Mouse (Mus musculus) limb, embryonic 14.5 days (tissue): ENCODE data around the gene Nkx2-2. TPM values are rescaled to one million over a fixed set of nuclear protein-coding genes. Genes with fewer than 3 reads are reported as not detected.

ENCODE experiments used
- ATAC-seq: fragments of 200-750 bp; cut with Nextera tagmentation; 2 replicates; pipeline ENCODE4 v1.8.0; 2017; ENCODE audit warnings: low read depth, moderate number of reproducible peaks, moderate TSS enrichment; ENCODE audit not compliant: low FRiP score
- DNase-seq: peaks from one replicate; pipeline ENCODE4 v3.0.0-alpha.2; 2015; ENCODE audit warnings: low spot score
- H3K27ac ChIP-seq: fragments of 300-500 bp; sonication (generic); replicated peaks from 2 replicates; pipeline ENCODE4 v1.5.1; 2014; ENCODE audit warnings: low read depth, mild to moderate bottlenecking, low read length, moderate library complexity, mixed read lengths
- H3K27me3 ChIP-seq: fragments of 300-500 bp; sonication (generic); 2 replicates; pipeline ENCODE4 v1.6.1; 2014; ENCODE audit warnings: low read length, mixed read lengths; ENCODE audit not compliant: control insufficient read depth, insufficient read depth
- H3K36me3 ChIP-seq: fragments of 300-500 bp; sonication (generic); 2 replicates; pipeline ENCODE4 v1.6.1; 2014; ENCODE audit warnings: mild to moderate bottlenecking, low read length, moderate library complexity, mixed read lengths; ENCODE audit not compliant: control insufficient read depth, insufficient read depth
- H3K4me1 ChIP-seq: fragments of 300-500 bp; sonication (generic); 2 replicates; pipeline ENCODE4 v1.6.1; 2014; ENCODE audit warnings: antibody characterized with exemption, low read length, mixed read lengths; ENCODE audit not compliant: control insufficient read depth, insufficient read depth
- H3K4me2 ChIP-seq: fragments of 300-500 bp; sonication (generic); replicated peaks from 2 replicates; pipeline ENCODE4 v1.6.1; 2014; ENCODE audit warnings: low read depth, mild to moderate bottlenecking, low read length, moderate library complexity; ENCODE audit not compliant: severe bottlenecking
- H3K4me3 ChIP-seq: fragments of 300-500 bp; sonication (generic); replicated peaks from 2 replicates; pipeline ENCODE4 v1.5.1; 2014; ENCODE audit warnings: low read length
- H3K9ac ChIP-seq: fragments of 300-500 bp; sonication (generic); 2 replicates; pipeline ENCODE4 v1.6.1; 2014; ENCODE audit warnings: mild to moderate bottlenecking, low read depth, low read length, moderate library complexity; ENCODE audit not compliant: severe bottlenecking
- H3K9me3 ChIP-seq: fragments of 300-500 bp; sonication (generic); 2 replicates; pipeline ENCODE4 v1.6.1; 2016; ENCODE audit warnings: low read length; ENCODE audit not compliant: control insufficient read depth
- POLR2A ChIP-seq: fragments of 200-500 bp; IDR thresholded peaks from 2 replicates; pipeline ENCODE4 v1.8.0; 2012; ENCODE audit warnings: inconsistent platforms, mild to moderate bottlenecking, moderate library complexity, borderline replicate concordance; ENCODE audit not compliant: insufficient read depth, insufficient read length; ENCODE audit errors: extremely low read depth
- WGBS: fragments of 180-500 bp; shearing (Covaris S2); extraction: QIAGEN DNeasy Blood & Tissue Kit; methylation state at CpG from one replicate; pipeline ENCODE4 v1.1.7; 2014; 5-methylcytosine and 5-hydroxymethylcytosine counted together
- polyA plus RNA-seq, 2 experiments: library from polyadenylated mRNA; depleted of rRNA in 1 of 2; stranded (reverse) in 1 of 2; unstranded in 1 of 2; fragments of >200 nt; fragmentation: Nextera tagmentation in 1 of 2; extraction: Ambion mirVana in 1 of 2; gene quantifications; 2 replicates each; pipeline versions ENCODE4 v1.2.1 to v1.2.3; 2012 to 2014

Nkx2-2 gene
- 0.09 and 0.20 TPM in 2 replicates for polyA plus RNA-seq (2012; rRNA removed)
- 0.22 TPM in 1 of 2 replicates, not detected in the other for polyA plus RNA-seq (2014; fragmentation: Nextera tagmentation; extraction: Ambion mirVana)

GRCm38 (mm10) chr2:147193271-147194255 lies at the start of gene Nkx2-2:
Nkx2-2 (minus strand) TSS chr2:147194243.
- Histone ChIP-seq H3K4me2 (peak within 1 kb of the TSS; percentile 80), H3K36me3 (no peaks in the 10 kb centered on the region), H3K9ac (peak within 1 kb of the TSS; percentile 21; the same call in 1 of the 2 replicates), H3K27ac (no peak within 1 kb of the TSS), H3K4me3 (peak within 1 kb of the TSS; percentile 39), H3K4me1 (peaks cover 9% of the 10 kb centered on the region; the same call in 1 of the 2 replicates), H3K9me3 (no peaks in the 10 kb centered on the region), H3K27me3 (peaks cover 81% of the 10 kb centered on the region)
- ATAC-seq: no peak
- DNase-seq: no peak
- TF ChIP-seq POLR2A: no peak
- WGBS: under 1% methylated on average over 54 of the region's 54 CpGs

- DNase-seq: no peak
- Histone ChIP-seq H3K4me3 (no peak overlapping the region), H3K4me1 (no peaks in the 10 kb centered on the region), H3K36me3 (no peaks in the 10 kb centered on the region), H3K9me3 (no peaks in the 10 kb centered on the region), H3K9ac (no peak overlapping the region), H3K27ac (no peak overlapping the region), H3K27me3 (no peaks in the 10 kb centered on the region), H3K4me2 (no peak overlapping the region)
- no peak for ATAC-seq
- no peak for TF ChIP-seq POLR2A
- WGBS: 88% methylated on average over 25 of the region's 25 CpGs
Measured at GRCm38 (mm10) chr2:147235707-147236290, 41.8 kb upstream of the Nkx2-2 start.

- Histone ChIP-seq H3K27me3 (no peaks in the 10 kb centered on the region), H3K27ac (no peak overlapping the region), H3K9ac (no peak overlapping the region), H3K4me1 (no peaks in the 10 kb centered on the region), H3K4me3 (no peak overlapping the region), H3K36me3 (no peaks in the 10 kb centered on the region), H3K9me3 (no peaks in the 10 kb centered on the region), H3K4me2 (no peak overlapping the region)
- no peak for ATAC-seq
- TF ChIP-seq POLR2A: no peak
- WGBS: 41% methylated on average over 5 of the region's 5 CpGs
- DNase-seq: no peak
Measured at GRCm38 (mm10) chr2:147231175-147231574, 37.1 kb upstream of the Nkx2-2 start.

GRCm38 (mm10) chr2:147205076-147205615 lies 11.1 kb upstream of the Nkx2-2 start:
- no peaks in the 10 kb centered on the region for H3K4me1 ChIP-seq

More at GRCm38 (mm10) chr2:147205076-147205615, 11.1 kb upstream of the Nkx2-2 start:
- WGBS: 34% methylated on average over 4 of the region's 4 CpGs
- Histone ChIP-seq H3K36me3 (no peaks in the 10 kb centered on the region), H3K9ac (no peak overlapping the region), H3K27ac (no peak overlapping the region), H3K4me3 (no peak overlapping the region), H3K4me2 (no peak overlapping the region), H3K27me3 (no peaks in the 10 kb centered on the region), H3K9me3 (no peaks in the 10 kb centered on the region)
- no peak for ATAC-seq
- no peak for DNase-seq
- TF ChIP-seq POLR2A: no peak
